Mouse (Mus musculus) MEL (cell line): Measurements from ENCODE around the gene Tex46. TPM values are rescaled to one million over a fixed set of nuclear protein-coding genes. Genes with fewer than 3 reads are reported as not detected.
A peak's percentile ranks its signal among the peaks of the same experiment; 100 is the strongest.

Experiments
- DNase-seq: peaks from one replicate; pipeline ENCODE4 v3.0.0; 2011; ENCODE audit warnings: low read depth, low spot score
- H3K27ac ChIP-seq: 2 replicates; pipeline ENCODE4 v1.5.1; 2012; ENCODE audit warnings: low read depth, mild to moderate bottlenecking, control low read depth, low read length, moderate library complexity; ENCODE audit not compliant: control insufficient read depth
- H3K27me3 ChIP-seq, 2 experiments: fragments of 150-350 bp in 1 of 2; sonication (generic) in 1 of 2; 2 replicates each; pipeline ENCODE4 v1.6.1; 2012; ENCODE audit warnings: low read length in 2 of 2, mild to moderate bottlenecking in 2 of 2, improper control_type of control experiment in 1 of 2, moderate library complexity in 1 of 2; ENCODE audit not compliant: insufficient read depth in 2 of 2, control insufficient read depth in 1 of 2
- H3K36me3 ChIP-seq, 2 experiments: 2 replicates each; pipeline ENCODE4 v1.6.1; 2012 to 2014; ENCODE audit warnings: low read length in 2 of 2, improper control_type of control experiment in 1 of 2, inconsistent platforms in 1 of 2, mild to moderate bottlenecking in 1 of 2; ENCODE audit not compliant: insufficient read depth in 2 of 2, control insufficient read depth in 1 of 2
- H3K4me1 ChIP-seq, 2 experiments: fragments of 150-350 bp in 1 of 2; sonication (generic) in 1 of 2; 2 replicates each; pipeline ENCODE4 v1.6.1; 2012; ENCODE audit warnings: low read length in 2 of 2, improper control_type of control experiment in 1 of 2, mild to moderate bottlenecking in 1 of 2; ENCODE audit not compliant: insufficient read depth in 2 of 2, control insufficient read depth in 1 of 2
- H3K4me3 ChIP-seq, 2 experiments: fragments of 150-350 bp in 1 of 2; sonication (generic) in 1 of 2; 2 replicates each; pipeline ENCODE4 v1.5.1; 2012; ENCODE audit warnings: low read depth in 2 of 2, low read length in 2 of 2, mild to moderate bottlenecking in 2 of 2, moderate library complexity in 2 of 2, control low read depth in 1 of 2, improper control_type of control experiment in 1 of 2; ENCODE audit not compliant: control insufficient read depth in 1 of 2, insufficient read depth in 1 of 2
- H3K79me2 ChIP-seq: 2 replicates; pipeline ENCODE4 v1.6.1; 2012; ENCODE audit warnings: mild to moderate bottlenecking, low read length, moderate library complexity; ENCODE audit not compliant: control insufficient read depth, poor library complexity, insufficient read depth
- H3K9ac ChIP-seq: 2 replicates; pipeline ENCODE4 v1.6.1; 2012; ENCODE audit warnings: low read depth, mild to moderate bottlenecking, control low read depth, low read length, moderate library complexity; ENCODE audit not compliant: control insufficient read depth, poor library complexity, severe bottlenecking
- H3K9me3 ChIP-seq: fragments of 150-350 bp; sonication (generic); replicated peaks from 2 replicates; pipeline ENCODE4 v1.6.1; 2012; ENCODE audit warnings: mild to moderate bottlenecking, low read length, improper control_type of control experiment, moderate library complexity; ENCODE audit not compliant: insufficient read depth
- CHD2 ChIP-seq: IDR thresholded peaks from 2 replicates; pipeline ENCODE4 v1.6.1; 2011; ENCODE audit warnings: low read length, improper control_type of control experiment
- CTCF ChIP-seq, 3 experiments: IDR thresholded peaks in 2 of 3; conservative IDR thresholded peaks in 1 of 3; 2 replicates each; pipeline ENCODE4 v1.5.1; 2011 to 2012; ENCODE audit warnings: low read length in 3 of 3, low read depth in 2 of 3, mild to moderate bottlenecking in 2 of 3, improper control_type of control experiment in 1 of 3, inconsistent platforms in 1 of 3, mixed read lengths in 1 of 3, moderate library complexity in 1 of 3; ENCODE audit not compliant: control insufficient read depth in 1 of 3, insufficient read depth in 1 of 3, poor library complexity in 1 of 3, severe bottlenecking in 1 of 3
- E2F4 ChIP-seq: IDR thresholded peaks from 2 replicates; pipeline ENCODE4 v1.6.1; 2011; ENCODE audit warnings: low read depth, low read length, improper control_type of control experiment, borderline replicate concordance
- ELF1 ChIP-seq: IDR thresholded peaks from 2 replicates; pipeline ENCODE4 v1.6.1; 2014; ENCODE audit warnings: low read depth, mild to moderate bottlenecking, inconsistent platforms, low read length, improper control_type of control experiment, moderate library complexity
- EP300 ChIP-seq, 2 experiments: IDR thresholded peaks; 2 replicates each; pipeline ENCODE4 v1.6.1; 2011; ENCODE audit warnings: improper control_type of control experiment in 2 of 2, low read length in 2 of 2, low read depth in 1 of 2, mild to moderate bottlenecking in 1 of 2
- KAT2A ChIP-seq: conservative IDR thresholded peaks from 2 replicates; pipeline ENCODE4 v1.6.1; 2012; ENCODE audit warnings: low read depth, low read length, improper control_type of control experiment, inconsistent platforms
- MAX ChIP-seq: IDR thresholded peaks from 2 replicates; pipeline ENCODE4 v1.6.1; 2011; ENCODE audit warnings: low read length, improper control_type of control experiment
- MAZ ChIP-seq: IDR thresholded peaks from 2 replicates; pipeline ENCODE4 v1.6.1; 2012; ENCODE audit warnings: low read depth, mild to moderate bottlenecking, inconsistent platforms, low read length, improper control_type of control experiment
- MEF2A ChIP-seq: IDR thresholded peaks from 2 replicates; pipeline ENCODE4 v1.6.1; 2014; ENCODE audit warnings: low read depth, mild to moderate bottlenecking, inconsistent platforms, low read length, improper control_type of control experiment; ENCODE audit not compliant: poor library complexity, insufficient replicate concordance, severe bottlenecking; ENCODE audit errors: extremely low read depth
- MYB ChIP-seq: IDR thresholded peaks from 2 replicates; pipeline ENCODE4 v1.6.1; 2011; ENCODE audit warnings: mild to moderate bottlenecking, low read depth, low read length, improper control_type of control experiment
- MYC ChIP-seq: IDR thresholded peaks from 2 replicates; pipeline ENCODE4 v1.6.1; 2011; ENCODE audit warnings: low read depth, mild to moderate bottlenecking, low read length, improper control_type of control experiment, moderate library complexity
- NELFE ChIP-seq: IDR thresholded peaks from 2 replicates; pipeline ENCODE4 v1.6.1; 2011; ENCODE audit warnings: low read depth, low read length, improper control_type of control experiment
- NRF1 ChIP-seq: IDR thresholded peaks from 2 replicates; pipeline ENCODE4 v1.6.1; 2014; ENCODE audit warnings: low read depth, mild to moderate bottlenecking, inconsistent platforms, low read length, improper control_type of control experiment, moderate library complexity; ENCODE audit not compliant: poor library complexity, insufficient read depth, severe bottlenecking
- RAD21 ChIP-seq: IDR thresholded peaks from 2 replicates; pipeline ENCODE4 v1.6.1; 2011; ENCODE audit warnings: mild to moderate bottlenecking, low read depth, low read length, improper control_type of control experiment
- RCOR1 ChIP-seq: IDR thresholded peaks from 2 replicates; pipeline ENCODE4 v1.6.1; 2012; ENCODE audit warnings: low read depth, mild to moderate bottlenecking, inconsistent platforms, low read length, improper control_type of control experiment
- SIN3A ChIP-seq: IDR thresholded peaks from 2 replicates; pipeline ENCODE4 v1.6.1; 2012; ENCODE audit warnings: low read length, improper control_type of control experiment, inconsistent platforms
- SMC3 ChIP-seq: IDR thresholded peaks from 2 replicates; pipeline ENCODE4 v1.6.1; 2011; ENCODE audit warnings: low read depth, low read length, improper control_type of control experiment
- TBP ChIP-seq: IDR thresholded peaks from 2 replicates; pipeline ENCODE4 v1.8.0; 2011; ENCODE audit warnings: low read depth, low read length, improper control_type of control experiment
- ZMIZ1 ChIP-seq: IDR thresholded peaks from 2 replicates; pipeline ENCODE4 v1.6.1; 2012; ENCODE audit warnings: low read depth, mild to moderate bottlenecking, inconsistent platforms, low read length, improper control_type of control experiment, moderate library complexity
- ZNF384 ChIP-seq: IDR thresholded peaks from 2 replicates; pipeline ENCODE4 v1.6.1; 2012; ENCODE audit warnings: low read depth, mild to moderate bottlenecking, inconsistent platforms, low read length, improper control_type of control experiment
- polyA plus RNA-seq, 2 experiments: library from polyadenylated mRNA; stranded (reverse) in 1 of 2; unstranded in 1 of 2; fragments of >175 nt in 1 of 2; fragments of >200 nt in 1 of 2; gene quantifications; 2 replicates each; pipeline versions ENCODE4 v1.2.1 to v1.2.4; 2012; ENCODE audit warnings: low replicate concordance in 2 of 2, low read depth in 1 of 2; ENCODE audit not compliant: insufficient read length in 2 of 2, insufficient read depth in 1 of 2, missing spikeins in 1 of 2
- total RNA-seq: library from RNA; depleted of rRNA; stranded (reverse); fragments of 300-350 nt; gene quantifications from 2 replicates; pipeline ENCODE4 v1.2.3, GENCODE M21; 2012

Gene Tex46
- total and polyA plus RNA-seq, 3 experiments = not detected

DNA sequence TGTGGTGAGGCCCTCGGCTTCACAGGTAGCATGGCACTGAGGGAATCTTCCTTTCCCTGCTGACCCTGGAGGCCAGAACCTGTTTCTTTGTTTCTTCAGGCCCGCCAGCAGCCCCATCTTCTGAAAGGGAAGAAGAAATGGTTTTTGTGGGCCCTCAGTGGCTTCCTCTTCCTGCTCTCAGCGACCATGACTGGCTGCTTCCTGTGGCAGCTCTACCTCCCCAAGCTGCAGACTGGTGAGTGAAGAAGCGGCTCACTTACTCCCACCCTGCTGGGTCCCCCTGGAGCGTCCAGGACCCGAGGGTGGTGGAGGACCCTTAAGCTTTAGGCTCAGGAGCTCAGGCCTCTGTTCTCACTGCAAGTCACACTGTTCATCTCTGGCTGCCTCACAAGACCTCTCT lies 16.4 kb downstream of the Tex46 start:
- no peak for TF ChIP-seq NELFE
- TF ChIP-seq SMC3 = no peak
- no peak for TF ChIP-seq EP300 (IDR thresholded peaks at IDR 0.05; ENCODE audit: low read depth in 1 of 2, low read length in 2 of 2)
- no peak for TF ChIP-seq MYB
- no peak for TF ChIP-seq CHD2
- TF ChIP-seq TBP = no peak
- no peak for TF ChIP-seq MYC
- no peak for TF ChIP-seq ELF1
- no peak for TF ChIP-seq MAX
- TF ChIP-seq RAD21 = no peak
- TF ChIP-seq SIN3A = no peak
- no peak for TF ChIP-seq ZNF384
- no peak for TF ChIP-seq MAZ
- TF ChIP-seq KAT2A = no peak
- no peak for TF ChIP-seq MEF2A
- no peak for TF ChIP-seq E2F4
- no peak for TF ChIP-seq RCOR1
- Histone ChIP-seq H3K27ac (no peak overlapping the region), H3K4me1 (no peaks in the 10 kb centered on the region), H3K79me2 (no peaks in the 10 kb centered on the region), H3K9ac (no peak overlapping the region), H3K4me3 (no peak overlapping the region), H3K27me3 (no peaks in the 10 kb centered on the region), H3K9me3 (no peaks in the 10 kb centered on the region), H3K36me3 (no peaks in the 10 kb centered on the region)
- no peak for DNase-seq

DNA sequence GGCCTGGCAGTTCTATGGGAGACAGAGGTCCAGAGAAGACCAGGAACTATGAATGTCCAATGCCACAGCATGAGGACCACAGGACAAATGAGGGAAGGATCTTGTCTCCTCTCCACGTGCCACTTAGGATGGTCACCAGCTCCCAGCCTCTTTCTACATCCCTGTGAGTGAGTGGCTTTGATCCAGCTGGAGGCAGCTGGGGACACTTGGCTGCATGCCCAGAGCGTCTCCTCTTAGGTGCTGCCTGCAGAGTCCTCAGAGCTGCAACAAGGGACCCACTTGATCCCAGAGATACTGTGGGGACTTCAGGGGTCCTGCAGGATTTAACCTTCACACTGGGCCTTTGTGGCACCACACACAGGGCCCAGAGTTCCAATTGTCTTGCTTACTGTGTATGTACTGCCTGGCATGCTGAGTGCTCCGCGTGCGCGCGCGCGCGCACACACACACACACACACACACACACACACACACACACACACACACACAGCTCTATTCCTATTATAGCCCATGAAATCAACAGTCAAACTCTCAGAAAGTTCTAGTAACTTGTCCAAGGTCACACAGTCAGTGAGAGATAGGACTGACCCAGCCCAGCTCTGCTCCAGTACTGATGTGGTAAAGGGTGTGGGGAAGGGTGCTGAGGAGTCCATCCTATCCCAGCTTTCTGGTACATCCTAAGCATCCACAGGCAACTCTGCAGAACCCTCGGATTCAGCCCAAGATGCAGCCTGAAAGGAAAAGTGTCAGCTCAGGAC lies 21.2 kb downstream of the Tex46 start:
- Histone ChIP-seq H3K27ac (no peak overlapping the region), H3K27me3 (no peaks in the 10 kb centered on the region), H3K9ac (no peak overlapping the region), H3K9me3 (no peaks in the 10 kb centered on the region), H3K4me1 (no peaks in the 10 kb centered on the region), H3K4me3 (no peak overlapping the region), H3K36me3 (no peaks in the 10 kb centered on the region), H3K79me2 (no peaks in the 10 kb centered on the region)
- DNase-seq = peak; percentile 27
- TF ChIP-seq CTCF (IDR thresholded peaks at IDR 0.05 in 2 of 3, conservative IDR thresholded peaks at IDR 0.05 in 1 of 3; ENCODE audit: control insufficient read depth in 1 of 3, insufficient read depth in 1 of 3, low read depth in 2 of 3, low read length in 3 of 3, poor library complexity in 1 of 3, severe bottlenecking in 1 of 3) (no peak), NRF1 (no peak), ZMIZ1 (no peak)
- TF ChIP-seq, all 39 proteins: peak for 0
